Mouse (Mus musculus): ENCODE measurements around the gene Igsf9. TPM values are rescaled to one million over a fixed set of nuclear protein-coding genes. Genes with fewer than 3 reads are reported as not detected.

Gene Igsf9
- polyA plus RNA-seq, 1 experiment, result 0.77 TPM

DNA sequence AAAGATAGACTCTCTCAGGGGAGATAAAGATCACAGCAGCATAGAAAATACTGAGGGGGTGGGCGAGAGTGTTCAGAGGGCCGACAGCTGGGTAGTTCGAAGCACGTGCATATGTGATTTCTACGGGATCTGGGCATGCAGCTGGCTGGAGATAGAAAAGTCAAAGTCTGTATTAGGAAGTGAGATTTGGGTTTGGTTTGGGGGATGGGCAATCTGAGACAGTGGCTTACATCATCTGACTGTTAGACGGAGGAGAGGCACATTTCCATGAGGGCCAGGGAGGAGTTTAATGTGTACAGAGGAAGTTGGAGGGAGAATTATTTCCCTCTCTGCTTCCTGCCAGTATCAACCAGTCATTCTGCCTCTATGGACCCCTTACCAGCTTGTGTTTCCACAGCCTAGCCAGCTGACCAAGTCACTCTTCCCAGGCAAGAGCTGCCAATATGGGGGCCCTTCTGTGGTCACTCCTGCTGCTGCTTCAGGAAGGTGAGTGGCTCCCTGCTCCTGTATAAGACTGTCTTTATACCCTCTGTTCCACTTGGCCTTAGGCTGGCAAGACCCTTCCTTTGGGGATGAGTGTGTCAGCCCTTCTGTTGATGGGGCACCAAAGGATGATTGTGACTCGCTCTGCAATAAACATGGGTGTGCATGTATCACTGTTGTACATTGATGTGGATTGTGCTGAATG is 6.4 kb upstream of the Igsf9 start, which contains the start of gene Slamf9:
Gene Slamf9 (plus strand): TSS at position 305 of the 688 bp plus-strand sequence.
- Histone ChIP-seq H3K4me2 (ENCODE audit: low read depth) (peak within 1 kb of the TSS; percentile 44), H3K79me2 (ENCODE audit: control insufficient read depth, insufficient read depth) (no peaks in the 10 kb centered on the region), H3K27me3 (ENCODE audit: control insufficient read depth, insufficient read depth, insufficient read length) (no peaks in the 10 kb centered on the region), H3ac (ENCODE audit: control insufficient read depth, insufficient read length) (no peak within 1 kb of the TSS), H3K4me3 (no peak within 1 kb of the TSS), H3K36me3 (ENCODE audit: control insufficient read depth, insufficient read depth) (no peaks in the 10 kb centered on the region)
- TF ChIP-seq TCF3 (IDR thresholded peaks at IDR 0.05; ENCODE audit: insufficient read length, low read depth), result no peak
- TF ChIP-seq SRF (IDR thresholded peaks at IDR 0.05; ENCODE audit: control insufficient read depth, insufficient read length, low read depth), result no peak
- TF ChIP-seq POLR2A (IDR thresholded peaks at IDR 0.05; ENCODE audit: insufficient read length, low read depth), result no peak
- TF ChIP-seq TCF12 (IDR thresholded peaks at IDR 0.05; ENCODE audit: insufficient read depth, poor library complexity, severe bottlenecking), result no peak
- no peak for TF ChIP-seq E2F4 (IDR thresholded peaks at IDR 0.05; ENCODE audit: insufficient read depth)
- no peak for TF ChIP-seq CEBPB (IDR thresholded peaks at IDR 0.05; ENCODE audit: insufficient read depth, poor library complexity, severe bottlenecking)
- no peak for TF ChIP-seq REST (IDR thresholded peaks at IDR 0.05; ENCODE audit: insufficient read depth, insufficient read length)
- TF ChIP-seq POLR2AphosphoS2 (IDR thresholded peaks at IDR 0.05; ENCODE audit: insufficient read length, low read depth), result no peak
- TF ChIP-seq USF1 (IDR thresholded peaks at IDR 0.05; ENCODE audit: low read depth), result no peak
- no peak for TF ChIP-seq MYOG (IDR thresholded peaks at IDR 0.05; ENCODE audit: control insufficient read depth in 1 of 3, insufficient read depth in 1 of 3, insufficient read length in 2 of 3, low read depth in 2 of 3)
- no peak for TF ChIP-seq MAX (IDR thresholded peaks at IDR 0.05; ENCODE audit: low read depth)
- no peak for TF ChIP-seq MYOD1 (IDR thresholded peaks at IDR 0.05; ENCODE audit: control insufficient read depth in 1 of 3, insufficient read length in 2 of 3, low read depth in 2 of 3)

DNA sequence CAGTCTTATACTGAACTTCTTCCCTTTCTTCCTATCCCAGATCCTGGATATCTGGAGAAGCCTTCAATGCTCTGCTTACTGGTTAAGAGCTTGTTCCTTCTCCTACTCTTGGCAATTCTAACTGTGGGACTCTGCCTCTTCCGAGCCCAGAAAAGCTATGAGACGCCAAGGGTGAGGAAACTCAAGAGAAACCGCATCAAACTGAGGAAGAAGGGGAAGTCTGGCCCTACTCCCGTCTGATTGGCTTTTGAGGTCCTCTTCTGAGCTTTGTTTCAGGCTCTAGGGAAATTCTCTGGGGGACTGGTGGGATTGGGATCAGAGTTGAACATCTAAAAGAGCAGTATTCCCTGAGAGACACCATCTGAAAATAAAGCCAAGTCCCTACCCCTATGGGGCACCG is 3.6 kb upstream of the Igsf9 start:
- no peaks in the 10 kb centered on the region for H3K36me3 ChIP-seq (ENCODE audit: control insufficient read depth, insufficient read depth)
- H3K27me3 ChIP-seq (ENCODE audit: control insufficient read depth, insufficient read depth, insufficient read length), result no peaks in the 10 kb centered on the region
- no peak for TF ChIP-seq POLR2A (IDR thresholded peaks at IDR 0.05; ENCODE audit: insufficient read length, low read depth)
- TF ChIP-seq TCF3 (IDR thresholded peaks at IDR 0.05; ENCODE audit: insufficient read length, low read depth), result no peak
- no peak for TF ChIP-seq REST (IDR thresholded peaks at IDR 0.05; ENCODE audit: insufficient read depth, insufficient read length)
- no peak for TF ChIP-seq SRF (IDR thresholded peaks at IDR 0.05; ENCODE audit: control insufficient read depth, insufficient read length, low read depth)
- TF ChIP-seq MAX (IDR thresholded peaks at IDR 0.05; ENCODE audit: low read depth), result no peak
- TF ChIP-seq MYOG (IDR thresholded peaks at IDR 0.05; ENCODE audit: control insufficient read depth in 1 of 3, insufficient read depth in 1 of 3, insufficient read length in 2 of 3, low read depth in 2 of 3), result no peak
- no peak for TF ChIP-seq CEBPB (IDR thresholded peaks at IDR 0.05; ENCODE audit: insufficient read depth, poor library complexity, severe bottlenecking)
- TF ChIP-seq MYOD1 (IDR thresholded peaks at IDR 0.05; ENCODE audit: control insufficient read depth in 1 of 3, insufficient read length in 2 of 3, low read depth in 2 of 3), result no peak
- TF ChIP-seq TCF12 (IDR thresholded peaks at IDR 0.05; ENCODE audit: insufficient read depth, poor library complexity, severe bottlenecking), result no peak
- no peak for TF ChIP-seq POLR2AphosphoS2 (IDR thresholded peaks at IDR 0.05; ENCODE audit: insufficient read length, low read depth)
- no peak for TF ChIP-seq E2F4 (IDR thresholded peaks at IDR 0.05; ENCODE audit: insufficient read depth)
- TF ChIP-seq USF1 (IDR thresholded peaks at IDR 0.05; ENCODE audit: low read depth), result no peak
- H3K4me3 ChIP-seq, result no peak overlapping the region
- no peaks in the 10 kb centered on the region for H3K79me2 ChIP-seq (ENCODE audit: control insufficient read depth, insufficient read depth)
- H3ac ChIP-seq (ENCODE audit: control insufficient read depth, insufficient read length), result no peak overlapping the region
- no peak overlapping the region for H3K4me2 ChIP-seq (ENCODE audit: low read depth)

DNA sequence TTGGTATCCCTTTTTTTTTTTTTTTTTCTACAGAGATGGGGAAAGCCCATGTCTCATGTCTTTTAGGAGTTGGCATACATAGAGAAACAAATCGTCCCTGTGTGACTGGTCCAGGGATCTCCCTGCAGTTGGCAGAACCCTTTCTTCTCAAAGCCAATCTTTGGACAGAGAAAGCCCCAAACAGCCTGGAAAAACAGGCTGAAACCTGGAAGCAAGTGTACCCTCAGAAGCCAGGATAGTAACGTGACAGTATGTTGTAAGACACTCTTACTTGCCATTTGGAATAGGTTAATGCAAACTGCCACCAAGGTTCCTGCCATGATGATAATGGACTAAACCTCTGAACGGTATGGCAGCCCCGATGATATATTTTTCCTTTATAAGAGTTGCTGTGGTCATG is 1.2 kb upstream of the Igsf9 start:
- Histone ChIP-seq H3K4me3 (no peak overlapping the region), H3K79me2 (ENCODE audit: control insufficient read depth, insufficient read depth) (no peaks in the 10 kb centered on the region), H3ac (ENCODE audit: control insufficient read depth, insufficient read length) (no peak overlapping the region), H3K4me2 (ENCODE audit: low read depth) (no peak overlapping the region), H3K27me3 (ENCODE audit: control insufficient read depth, insufficient read depth, insufficient read length) (no peaks in the 10 kb centered on the region), H3K36me3 (ENCODE audit: control insufficient read depth, insufficient read depth) (no peaks in the 10 kb centered on the region)
- TF ChIP-seq CEBPB (IDR thresholded peaks at IDR 0.05; ENCODE audit: insufficient read depth, poor library complexity, severe bottlenecking) (no peak), POLR2A (IDR thresholded peaks at IDR 0.05; ENCODE audit: insufficient read length, low read depth) (no peak), TCF12 (IDR thresholded peaks at IDR 0.05; ENCODE audit: insufficient read depth, poor library complexity, severe bottlenecking) (no peak), TCF3 (IDR thresholded peaks at IDR 0.05; ENCODE audit: insufficient read length, low read depth) (no peak), POLR2AphosphoS2 (IDR thresholded peaks at IDR 0.05; ENCODE audit: insufficient read length, low read depth) (no peak), MYOD1 (IDR thresholded peaks at IDR 0.05; ENCODE audit: control insufficient read depth in 1 of 3, insufficient read length in 2 of 3, low read depth in 2 of 3) (no peak), REST (IDR thresholded peaks at IDR 0.05; ENCODE audit: insufficient read depth, insufficient read length) (no peak), MYOG (IDR thresholded peaks at IDR 0.05; ENCODE audit: control insufficient read depth in 1 of 3, insufficient read depth in 1 of 3, insufficient read length in 2 of 3, low read depth in 2 of 3) (no peak), SRF (IDR thresholded peaks at IDR 0.05; ENCODE audit: control insufficient read depth, insufficient read length, low read depth) (no peak), E2F4 (IDR thresholded peaks at IDR 0.05; ENCODE audit: insufficient read depth) (no peak)

DNA sequence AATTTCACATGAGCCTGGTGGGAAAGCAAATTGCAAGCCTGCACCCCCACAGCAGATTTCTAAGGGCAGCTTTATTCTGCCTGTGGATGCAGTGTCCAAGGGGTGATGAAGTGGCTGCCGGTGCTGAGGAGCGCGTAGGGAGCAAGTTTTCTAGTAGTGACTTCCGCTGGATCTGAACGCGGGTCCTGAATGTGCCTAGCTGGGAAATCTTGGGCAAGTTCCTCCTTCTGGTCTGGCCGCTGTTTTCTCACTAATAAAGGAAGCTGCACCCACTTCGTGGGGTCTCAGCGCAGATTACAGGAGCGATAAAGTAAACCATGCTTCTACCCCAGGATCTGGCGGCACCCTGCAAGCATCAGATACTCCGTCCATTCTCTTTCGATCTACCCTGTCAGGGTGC is 477 bp upstream of the Igsf9 start:
- Histone ChIP-seq H3K27me3 (ENCODE audit: control insufficient read depth, insufficient read depth, insufficient read length) (no peaks in the 10 kb centered on the region), H3K4me3 (peak overlapping the region; percentile 29)

More for the DNA sequence above, 477 bp upstream of the Igsf9 start:
- no peaks in the 10 kb centered on the region for H3K36me3 ChIP-seq (ENCODE audit: control insufficient read depth, insufficient read depth)
- TF ChIP-seq REST (IDR thresholded peaks at IDR 0.05; ENCODE audit: insufficient read depth, insufficient read length) (no peak), TCF3 (IDR thresholded peaks at IDR 0.05; ENCODE audit: insufficient read length, low read depth) (no peak), MAX (IDR thresholded peaks at IDR 0.05; ENCODE audit: low read depth) (no peak), TCF12 (IDR thresholded peaks at IDR 0.05; ENCODE audit: insufficient read depth, poor library complexity, severe bottlenecking) (no peak), MYOD1 (IDR thresholded peaks at IDR 0.05; ENCODE audit: control insufficient read depth in 1 of 3, insufficient read length in 2 of 3, low read depth in 2 of 3) (no peak), SRF (IDR thresholded peaks at IDR 0.05; ENCODE audit: control insufficient read depth, insufficient read length, low read depth) (no peak), POLR2A (IDR thresholded peaks at IDR 0.05; ENCODE audit: insufficient read length, low read depth) (no peak), MYOG (IDR thresholded peaks at IDR 0.05; ENCODE audit: control insufficient read depth in 1 of 3, insufficient read depth in 1 of 3, insufficient read length in 2 of 3, low read depth in 2 of 3) (no peak), POLR2AphosphoS2 (IDR thresholded peaks at IDR 0.05; ENCODE audit: insufficient read length, low read depth) (no peak), USF1 (IDR thresholded peaks at IDR 0.05; ENCODE audit: low read depth) (no peak), CEBPB (IDR thresholded peaks at IDR 0.05; ENCODE audit: insufficient read depth, poor library complexity, severe bottlenecking) (no peak), E2F4 (IDR thresholded peaks at IDR 0.05; ENCODE audit: insufficient read depth) (no peak)
- H3ac ChIP-seq (ENCODE audit: control insufficient read depth, insufficient read length), result no peak overlapping the region
- no peak overlapping the region for H3K4me2 ChIP-seq (ENCODE audit: low read depth)
- no peaks in the 10 kb centered on the region for H3K79me2 ChIP-seq (ENCODE audit: control insufficient read depth, insufficient read depth)
